Mouse (Mus musculus): ENCODE data around the gene Wbp2.
"Not testable (repeated sequence)": the region's sequence is repeated elsewhere in the genome, so short reads cannot be mapped to it uniquely, and the experiment has no call there.

Wbp2 gene

DNA sequence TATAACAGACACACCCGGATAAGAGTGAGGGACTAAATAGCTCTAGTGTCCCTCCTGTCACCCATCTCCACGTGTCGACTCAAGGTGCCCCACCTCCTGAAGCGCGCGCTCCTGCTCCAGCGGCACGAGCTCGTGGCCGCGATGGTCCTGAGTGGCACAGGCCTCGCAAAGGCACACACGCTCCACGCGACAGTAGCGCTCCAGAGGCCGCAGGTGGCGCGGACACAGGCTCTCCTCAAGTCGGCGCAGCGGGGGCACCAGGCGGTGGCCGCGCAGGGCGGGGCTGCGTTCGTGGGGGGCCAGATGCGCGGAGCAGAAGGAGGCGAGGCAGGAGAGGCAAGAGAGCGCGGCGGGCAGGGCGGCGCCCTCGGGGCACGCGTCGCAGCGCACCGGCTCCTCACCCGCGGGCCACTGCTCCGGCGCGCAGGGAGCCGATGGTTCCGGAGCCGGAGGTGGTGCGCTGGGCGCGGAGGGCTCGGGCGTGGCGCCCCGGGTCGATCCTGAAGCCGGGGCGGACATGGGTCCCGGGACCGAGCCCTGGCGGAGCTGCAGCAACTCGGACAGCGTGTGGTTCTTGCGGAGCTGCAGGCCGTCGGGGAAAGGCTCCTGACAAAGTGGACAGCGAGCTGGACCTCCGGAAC, 22.8 kb upstream of the Wbp2 start:
- DNase-seq (ENCODE audit: low read depth) = no peak

DNA sequence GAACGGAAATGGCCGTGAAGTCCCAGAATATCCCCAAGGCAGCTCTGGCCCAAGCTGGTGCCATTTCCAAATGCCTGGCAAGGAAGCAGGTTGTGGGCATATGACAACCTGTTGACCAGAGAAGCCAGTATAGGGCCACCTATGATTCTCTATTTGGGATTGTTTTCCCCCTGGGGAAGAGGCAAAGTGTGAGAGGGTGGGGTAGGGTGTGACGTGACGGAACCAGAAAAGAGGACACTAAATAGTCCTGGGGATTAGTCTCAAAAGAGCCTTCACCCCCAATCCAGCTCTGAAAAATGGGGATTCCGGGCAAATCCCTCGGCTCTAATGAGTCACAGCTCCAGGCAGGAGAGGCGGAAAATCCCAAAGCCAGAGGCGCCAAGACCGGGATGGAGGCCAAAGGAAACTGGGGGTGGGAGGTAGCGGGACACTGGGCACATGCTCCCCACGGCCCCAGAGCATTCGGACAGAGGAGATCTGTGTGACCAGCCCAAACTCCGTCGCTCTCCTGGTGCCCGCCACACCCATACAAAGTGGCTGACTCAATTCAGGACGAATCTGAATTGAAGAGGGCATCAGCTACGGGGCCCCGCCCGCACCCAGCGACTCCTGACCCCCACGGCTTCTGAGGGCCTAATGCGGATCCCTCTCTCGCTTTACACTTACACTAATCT, 21.8 kb upstream of the Wbp2 start:
- peak; percentile 88 for DNase-seq (ENCODE audit: low read depth)

DNA sequence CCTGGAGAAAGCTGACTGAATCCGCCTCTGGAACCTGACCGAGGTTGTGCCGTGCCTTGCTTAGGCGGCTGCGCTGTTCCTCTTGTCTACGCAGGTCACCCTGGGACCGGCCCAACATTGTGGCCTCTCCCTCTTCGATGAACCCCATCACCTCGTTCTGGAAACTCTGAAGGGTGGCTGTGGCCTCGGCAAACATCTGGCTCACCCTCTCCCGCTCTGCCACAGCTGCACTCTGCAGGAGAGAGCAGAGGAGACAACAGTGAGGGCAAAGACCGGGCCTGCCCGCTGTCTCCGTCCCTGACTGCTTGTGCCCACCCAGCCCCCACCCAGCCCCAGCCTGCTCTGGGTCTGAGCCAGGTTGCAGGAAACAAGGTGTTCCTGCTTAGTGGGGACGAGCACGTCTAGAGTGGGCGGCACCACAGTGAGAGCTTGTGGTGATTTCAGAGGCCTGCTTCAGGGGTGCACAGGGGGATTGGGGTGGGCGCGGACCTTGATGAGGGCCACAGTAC, 21.0 kb upstream of the Wbp2 start:
- DNase-seq (ENCODE audit: low read depth) = no peak

- DNase-seq (ENCODE audit: low read depth) = no peak
Measured at GRCm38 (mm10) chr11:116106963-116107776, 20.4 kb upstream of the Wbp2 start.

- no peak for DNase-seq (ENCODE audit: low read depth)
Measured at GRCm38 (mm10) chr11:116106154-116106962, 19.6 kb upstream of the Wbp2 start.

DNA sequence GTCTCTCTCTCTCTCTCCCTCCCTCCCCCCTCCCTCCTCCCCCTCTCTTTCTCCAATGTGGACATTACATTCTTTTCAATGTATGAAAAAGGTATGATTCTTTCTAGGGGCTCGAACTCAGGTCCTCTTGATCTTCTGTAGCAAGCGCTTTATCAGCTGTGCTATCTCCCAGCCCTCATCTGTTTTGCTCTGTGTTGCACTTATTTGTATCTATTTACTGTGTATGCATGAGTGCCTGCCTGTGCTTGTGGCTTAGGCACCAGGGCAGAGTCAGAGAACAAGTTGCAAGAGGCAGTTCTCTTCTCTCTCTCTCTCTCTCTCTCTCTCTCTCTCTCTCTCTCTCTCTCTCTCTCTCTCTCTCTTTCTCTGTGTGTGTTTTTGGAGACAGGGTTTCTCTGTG, 18.3 kb upstream of the Wbp2 start:
- no peak for DNase-seq (ENCODE audit: low read depth)

DNA sequence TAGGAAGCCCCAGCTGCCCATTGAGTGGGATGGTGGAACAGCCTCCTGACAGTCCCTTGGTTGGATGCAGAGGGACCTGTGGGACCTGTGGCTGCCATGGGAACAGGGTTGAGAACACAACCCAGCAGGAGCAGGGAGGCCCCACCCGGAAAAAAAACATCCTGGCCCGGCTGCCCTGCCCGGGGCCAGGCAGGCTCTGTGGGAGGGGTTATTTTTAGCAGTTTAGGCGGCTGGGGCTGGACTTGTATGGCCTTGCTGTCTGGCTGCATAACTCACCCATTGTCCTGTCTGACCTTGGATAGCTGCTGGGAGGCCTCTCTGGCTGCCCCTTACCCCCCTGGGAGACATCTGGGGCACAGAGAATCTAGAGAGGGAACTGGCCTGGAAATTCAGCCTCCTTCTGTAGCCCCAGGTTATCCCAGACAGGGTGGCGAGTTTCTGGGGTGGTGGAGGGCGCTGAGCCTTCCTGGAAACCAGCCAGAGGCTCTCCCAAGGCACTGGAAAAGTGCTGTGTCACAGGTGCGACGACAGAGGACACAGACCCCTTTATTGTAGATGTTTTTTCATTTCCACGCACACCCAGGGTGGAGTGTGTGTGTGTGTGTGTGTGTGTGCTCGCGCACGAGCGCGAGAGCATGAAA, 17.3 kb upstream of the Wbp2 start:
- peak; percentile 86 for DNase-seq (ENCODE audit: low read depth)

DNA sequence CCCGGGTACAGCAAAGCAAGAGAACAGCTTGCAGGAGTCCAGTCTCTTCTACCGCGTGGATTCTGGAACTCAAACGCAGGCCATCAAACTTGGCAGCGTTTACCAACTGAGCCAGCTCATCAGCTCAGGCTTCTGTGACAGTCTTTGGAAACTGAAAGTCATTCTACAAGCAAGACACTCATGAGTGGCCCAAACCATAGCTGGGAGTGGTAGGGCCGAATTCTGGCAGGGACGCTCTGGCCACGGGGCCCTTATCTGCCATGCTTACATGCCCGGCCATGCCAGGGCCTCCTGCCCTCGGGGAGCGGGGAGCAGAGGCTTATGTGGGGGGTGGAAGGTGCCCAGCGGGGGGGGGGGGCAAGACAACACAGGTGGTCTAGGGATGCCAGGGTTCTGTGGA, 16.8 kb upstream of the Wbp2 start:
- DNase-seq (ENCODE audit: low read depth) = no peak

DNA sequence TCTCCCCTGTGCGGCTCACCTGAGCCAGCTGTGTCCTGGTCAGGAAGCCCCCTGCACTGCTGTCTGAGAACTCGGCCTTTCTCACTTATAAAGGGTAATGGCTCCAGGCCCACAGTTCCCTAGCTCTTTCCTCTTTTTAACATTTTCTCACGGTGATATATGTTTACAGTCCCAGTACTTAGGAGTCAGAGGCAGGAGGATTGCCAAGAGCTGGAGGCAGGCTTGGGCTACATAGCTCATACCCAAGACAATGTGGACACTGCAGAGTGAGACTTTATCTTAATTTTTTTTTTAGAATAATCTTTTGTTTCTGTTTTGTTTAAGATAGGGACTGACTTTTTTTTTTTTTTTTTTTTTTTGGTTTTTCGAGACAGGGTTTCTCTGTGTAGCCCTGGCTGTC, 15.7 kb upstream of the Wbp2 start:
- no peak for DNase-seq (ENCODE audit: low read depth)

DNA sequence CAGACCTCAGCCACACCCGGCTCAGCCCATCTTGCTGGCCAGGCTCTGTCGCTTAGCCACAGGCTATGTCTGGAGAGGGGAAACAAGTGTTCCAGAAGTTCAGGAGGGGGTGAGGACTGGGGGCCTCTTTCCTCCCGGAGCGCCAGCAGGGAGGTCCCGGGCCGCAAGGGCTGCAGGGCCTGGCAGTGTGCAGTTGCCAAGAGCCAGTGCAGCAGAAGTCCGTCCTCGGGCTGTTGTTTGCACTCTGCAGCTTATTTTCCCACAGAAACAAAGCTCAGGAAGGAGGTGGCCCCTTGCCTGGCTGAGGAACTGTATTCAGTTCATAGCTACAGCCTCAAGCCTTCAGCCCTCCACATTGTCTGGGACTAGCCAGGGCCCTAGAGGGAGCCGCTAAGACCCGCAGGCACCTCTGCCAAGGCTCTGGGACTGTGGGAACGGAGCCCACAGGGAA, 15.2 kb upstream of the Wbp2 start:
- no peak for DNase-seq (ENCODE audit: low read depth)

GRCm38 (mm10) chr11:116100839-116101238, 14.0 kb upstream of the Wbp2 start:
- DNase-seq (ENCODE audit: low read depth) = no peak

DNA sequence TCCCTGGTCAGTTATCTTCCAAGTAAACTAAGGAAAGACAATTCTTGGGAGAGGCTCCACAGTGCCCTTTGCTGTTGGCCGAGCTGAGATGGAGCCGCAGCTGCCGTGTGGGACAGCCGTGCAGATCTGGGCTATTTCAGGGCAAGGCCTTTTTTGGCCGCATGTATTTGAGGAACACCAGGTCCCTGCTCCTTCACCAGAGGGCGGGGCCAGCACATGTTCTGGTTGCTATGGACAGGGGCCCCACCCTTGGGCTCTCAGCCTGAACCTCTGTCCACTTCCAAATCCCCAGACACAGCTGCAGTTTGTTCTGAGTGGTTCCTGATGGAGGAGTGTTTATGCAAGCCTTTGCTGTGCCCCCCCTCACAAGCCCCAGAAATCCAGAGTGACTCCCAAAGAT, 13.6 kb upstream of the Wbp2 start:
- no peak for DNase-seq (ENCODE audit: low read depth)

DNA sequence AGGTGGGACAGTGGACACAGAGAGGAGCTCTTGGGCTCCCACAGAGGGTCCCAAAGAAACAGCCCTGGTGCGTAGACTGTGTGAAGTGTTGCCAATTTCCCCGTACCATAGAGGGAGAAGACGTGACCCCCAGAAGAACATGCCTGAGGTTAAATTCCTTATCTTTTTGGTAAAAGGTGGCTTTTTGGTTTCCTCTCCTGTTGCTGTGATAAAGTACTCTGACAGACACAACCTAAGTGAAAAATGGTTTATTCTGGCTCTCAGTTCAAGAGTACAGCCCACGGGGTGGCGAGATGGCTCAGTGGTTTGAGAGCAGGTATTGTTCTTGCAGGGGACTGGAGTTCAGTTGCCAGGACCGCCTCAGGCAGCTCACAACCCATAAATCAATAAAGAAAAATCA, 12.7 kb upstream of the Wbp2 start:
- no peak for DNase-seq (ENCODE audit: low read depth)

DNA sequence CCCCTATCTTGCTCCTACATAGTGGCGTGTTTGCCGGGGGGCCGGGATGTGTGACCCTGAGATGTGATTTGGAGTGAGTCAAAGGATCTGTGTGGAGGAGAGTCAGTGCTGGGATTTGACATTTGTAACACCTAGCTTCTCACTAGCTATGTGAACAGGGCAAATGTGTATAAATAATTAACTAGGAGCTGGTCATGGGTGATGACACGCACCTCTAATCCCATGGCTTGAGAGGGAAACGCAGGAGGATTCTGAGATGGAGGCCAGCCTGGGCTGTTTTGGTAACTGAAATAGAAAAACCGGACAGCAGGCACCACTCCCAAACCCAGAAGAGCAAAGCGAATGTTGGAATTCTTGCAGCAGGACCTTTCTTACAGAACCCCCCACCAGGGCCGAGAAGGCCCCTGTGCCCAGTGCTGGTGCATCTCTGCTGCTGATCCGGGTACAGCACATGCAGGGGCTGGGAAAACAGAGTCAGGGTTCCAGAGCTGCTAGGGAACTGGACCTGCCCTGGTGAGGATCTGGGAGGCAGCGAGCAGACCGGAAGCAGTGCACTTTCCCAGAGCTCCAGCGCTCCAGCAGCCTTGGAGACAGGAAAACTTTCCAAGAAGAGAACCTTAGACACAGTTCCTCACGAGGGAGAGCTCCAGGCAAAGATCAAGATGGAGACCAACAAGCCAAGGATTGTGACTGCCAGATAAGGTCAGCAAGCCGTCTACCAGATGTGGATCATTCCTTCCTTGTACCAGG, 12.1 kb upstream of the Wbp2 start:
- no peak for DNase-seq (ENCODE audit: low read depth)

GRCm38 (mm10) chr11:116096213-116097108, 9.7 kb upstream of the Wbp2 start:
- no peak for DNase-seq (ENCODE audit: low read depth)

DNA sequence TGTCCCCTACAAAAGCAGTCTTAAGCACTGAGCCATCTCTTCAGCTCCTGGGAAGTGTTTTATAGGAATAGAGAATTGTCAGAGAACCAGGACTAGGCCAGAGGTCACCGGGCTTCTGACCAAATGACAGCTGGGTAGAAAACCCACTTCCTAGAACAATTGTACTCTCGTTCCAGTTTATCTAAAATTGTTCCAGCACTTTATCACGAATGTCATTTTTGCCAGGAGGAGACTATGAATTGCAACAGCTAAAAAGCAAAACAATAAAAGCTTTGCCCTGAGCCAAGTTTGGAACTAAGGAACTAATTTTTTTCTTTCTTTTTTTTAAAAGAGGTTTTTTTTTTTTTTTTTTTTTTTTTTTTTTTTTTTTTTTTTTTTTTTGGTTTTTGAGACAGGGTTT, 8.8 kb upstream of the Wbp2 start:
- DNase-seq (ENCODE audit: low read depth) = no peak

DNA sequence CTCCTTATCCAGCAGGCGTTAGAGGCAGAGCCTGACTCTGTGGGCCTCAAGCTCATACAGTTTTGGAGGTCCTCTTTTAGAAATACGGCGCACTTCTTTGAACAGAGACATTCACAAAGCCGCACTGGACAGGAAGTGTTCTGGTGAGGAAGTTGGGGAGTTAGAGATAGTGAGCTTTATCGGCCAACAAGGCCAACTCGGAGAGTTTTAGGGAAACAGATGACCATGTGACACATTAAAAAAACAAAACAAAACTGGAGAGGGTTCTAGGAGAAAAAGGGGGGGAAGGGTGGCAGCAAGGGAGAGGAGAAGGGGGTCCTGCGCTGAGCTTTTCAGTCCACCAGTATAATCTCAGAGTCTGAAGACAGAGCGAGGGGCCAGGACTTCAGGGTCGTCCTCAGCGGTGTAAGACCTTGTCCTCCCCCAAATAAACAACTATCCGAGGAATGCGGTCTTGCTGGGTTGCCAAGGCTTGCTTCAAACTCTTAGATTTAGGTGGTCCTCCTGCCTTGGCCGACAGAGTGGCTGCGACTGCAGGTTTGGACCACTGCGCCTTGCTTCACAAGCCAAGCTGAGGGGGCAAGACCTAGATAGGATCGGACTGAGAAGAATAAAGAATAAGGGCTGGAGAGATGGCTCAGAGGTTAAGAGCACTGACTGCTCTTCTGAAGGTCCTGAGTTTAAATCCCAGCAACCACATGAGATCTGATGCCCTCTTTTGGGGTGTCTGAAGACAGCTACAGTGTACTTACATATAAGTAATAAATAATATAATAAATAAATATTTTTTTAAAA, 7.2 kb upstream of the Wbp2 start:
- DNase-seq (ENCODE audit: low read depth) = no peak

GRCm38 (mm10) chr11:116092959-116093358, 6.2 kb upstream of the Wbp2 start:
- DNase-seq (ENCODE audit: low read depth) = not testable (repeated sequence)

- no peak for DNase-seq (ENCODE audit: low read depth)
Measured at GRCm38 (mm10) chr11:116091591-116091990, 4.8 kb upstream of the Wbp2 start.
